Mouse (Mus musculus): ENCODE measurements around the gene Ccnj. TPM values are rescaled to one million over a fixed set of nuclear protein-coding genes. Genes with fewer than 3 reads are reported as not detected.

Ccnj gene
- polyA plus RNA-seq (2012; rRNA removed): 8.4 and 10.5 TPM in 2 replicates

DNA sequence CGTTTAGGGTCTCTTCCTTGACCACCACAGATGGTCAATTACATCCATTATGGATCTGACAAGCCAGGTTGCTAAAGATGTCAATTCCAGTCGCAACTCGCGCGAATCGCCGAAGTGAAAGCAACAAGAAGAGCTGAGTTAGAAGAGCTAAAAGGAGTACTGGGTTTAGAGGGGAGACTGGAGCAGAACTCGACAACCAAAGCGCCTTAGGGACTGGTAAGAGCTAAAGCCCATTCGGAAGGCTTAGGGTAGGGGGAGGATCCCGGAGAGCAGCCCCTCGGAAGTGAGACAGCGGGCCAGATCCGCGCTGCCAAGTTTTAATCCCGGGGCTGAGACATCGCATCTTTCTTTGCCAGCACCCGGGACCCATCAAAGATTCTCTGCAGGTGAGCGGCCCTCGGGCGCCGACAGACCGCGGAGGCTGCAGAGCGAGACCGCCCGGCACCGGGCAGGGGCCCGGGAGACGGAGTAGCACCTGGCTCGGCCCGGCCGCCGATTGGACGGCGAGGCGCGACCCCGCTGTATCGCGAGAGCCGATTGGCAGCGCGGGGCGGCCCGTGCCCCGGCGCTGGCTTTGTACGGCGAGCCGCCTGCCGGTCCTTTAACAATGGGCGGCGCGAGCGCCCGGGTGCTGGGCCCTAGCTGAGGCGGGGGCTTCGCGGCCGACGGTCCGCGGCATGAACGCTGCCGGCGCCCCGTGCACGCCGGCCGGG lies at the start of gene Ccnj:
Gene Ccnj, plus strand, starts transcription at position 577 of the 713 bp plus-strand sequence.
- DNase-seq (ENCODE audit: low read depth in 1 of 2, low spot score in 2 of 2): peak; percentile 67 to 93
- H3K4me1 ChIP-seq (ENCODE audit: control insufficient read depth, insufficient read depth, insufficient read length): peaks cover 6% of the 10 kb centered on the region
- TF ChIP-seq CTCF (IDR thresholded peaks at IDR 0.05; ENCODE audit: extremely low read depth, insufficient read depth, insufficient read length, insufficient replicate concordance) (no peak), POLR2A (IDR thresholded peaks at IDR 0.05; ENCODE audit: low read depth, low read length) (peak; percentile 50)

DNA sequence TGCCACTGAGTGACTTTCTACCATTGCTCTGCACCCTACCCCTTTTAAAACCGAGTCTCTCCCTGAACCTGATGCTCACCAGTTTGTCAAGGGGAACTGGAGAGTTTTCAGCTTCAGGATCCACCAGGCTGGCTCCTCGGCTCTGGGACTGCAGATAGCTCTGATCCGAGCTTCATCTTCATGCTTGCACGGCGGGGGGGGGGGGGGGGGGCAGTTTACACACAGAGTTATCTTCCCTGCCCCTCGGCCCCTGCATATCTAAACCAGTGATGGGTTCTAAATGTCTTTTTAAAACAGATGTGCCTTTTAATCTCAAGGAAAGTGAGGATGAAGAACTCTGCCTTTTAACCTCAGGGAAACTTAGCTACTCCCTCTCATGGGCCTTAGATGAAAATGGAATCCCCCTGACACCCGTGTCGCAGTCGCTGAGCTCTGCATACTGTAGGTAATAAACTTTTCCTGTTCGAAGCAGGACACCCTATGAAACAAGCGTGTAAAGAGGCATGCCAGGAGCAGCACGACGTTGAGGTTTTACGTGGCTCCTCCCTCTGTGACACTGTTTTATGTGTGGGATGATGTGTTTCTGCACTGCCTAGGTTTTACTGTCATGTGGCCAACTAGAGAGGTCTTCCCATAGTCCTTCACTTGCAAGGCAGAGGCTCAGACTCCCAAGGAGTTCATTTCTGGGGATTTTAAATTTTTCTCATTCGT lies 42.9 kb upstream of the Ccnj start:
- TF ChIP-seq CTCF (IDR thresholded peaks at IDR 0.05; ENCODE audit: extremely low read depth, insufficient read depth, insufficient read length, insufficient replicate concordance) (no peak), POLR2A (IDR thresholded peaks at IDR 0.05; ENCODE audit: low read depth, low read length) (no peak)
- H3K27me3 ChIP-seq (ENCODE audit: control insufficient read depth, insufficient read depth, low read length): no peaks in the 10 kb centered on the region
- H3K4me3 ChIP-seq (ENCODE audit: extremely low read depth, insufficient read depth, insufficient read length): no peak overlapping the region
- no peaks in the 10 kb centered on the region for H3K4me1 ChIP-seq (ENCODE audit: control insufficient read depth, insufficient read depth, insufficient read length)
- no peak for DNase-seq (ENCODE audit: low read depth in 1 of 2, low spot score in 2 of 2)
- WGBS: 48% methylated on average over 15 of the region's 15 CpGs
- no peak overlapping the region for H3K27ac ChIP-seq (ENCODE audit: insufficient read depth, low read length)
- no peaks in the 10 kb centered on the region for H3K36me3 ChIP-seq (ENCODE audit: control insufficient read depth, insufficient read depth, low read length)

More for the DNA sequence above, at the start of gene Ccnj:
- under 1% methylated on average over 67 of the region's 71 CpGs for WGBS
- no peaks in the 10 kb centered on the region for H3K27me3 ChIP-seq (ENCODE audit: control insufficient read depth, insufficient read depth, low read length)
- peak within 1 kb of the TSS; percentile 87 for H3K27ac ChIP-seq (ENCODE audit: insufficient read depth, low read length)
- peak within 1 kb of the TSS; percentile 94 for H3K4me3 ChIP-seq (ENCODE audit: extremely low read depth, insufficient read depth, insufficient read length)
- no peaks in the 10 kb centered on the region for H3K36me3 ChIP-seq (ENCODE audit: control insufficient read depth, insufficient read depth, low read length)

- no peaks in the 10 kb centered on the region for H3K4me1 ChIP-seq (ENCODE audit: control insufficient read depth, insufficient read depth, insufficient read length)
- no peak for TF ChIP-seq CTCF (IDR thresholded peaks at IDR 0.05; ENCODE audit: extremely low read depth, insufficient read depth, insufficient read length, insufficient replicate concordance)
- no peak for TF ChIP-seq POLR2A (IDR thresholded peaks at IDR 0.05; ENCODE audit: low read depth, low read length)
- WGBS: 15% methylated on average over 2 of the region's 2 CpGs
- H3K27me3 ChIP-seq (ENCODE audit: control insufficient read depth, insufficient read depth, low read length): no peaks in the 10 kb centered on the region
- H3K4me3 ChIP-seq (ENCODE audit: extremely low read depth, insufficient read depth, insufficient read length): no peak overlapping the region
- no peak overlapping the region for H3K27ac ChIP-seq (ENCODE audit: insufficient read depth, low read length)
- H3K36me3 ChIP-seq (ENCODE audit: control insufficient read depth, insufficient read depth, low read length): no peaks in the 10 kb centered on the region
- peak in 1 of 2 experiments; percentile 9 for DNase-seq (ENCODE audit: low read depth in 1 of 2, low spot score in 2 of 2)
Observed at GRCm38 (mm10) chr19:40788715-40789084, 42.4 kb upstream of the Ccnj start.

DNA sequence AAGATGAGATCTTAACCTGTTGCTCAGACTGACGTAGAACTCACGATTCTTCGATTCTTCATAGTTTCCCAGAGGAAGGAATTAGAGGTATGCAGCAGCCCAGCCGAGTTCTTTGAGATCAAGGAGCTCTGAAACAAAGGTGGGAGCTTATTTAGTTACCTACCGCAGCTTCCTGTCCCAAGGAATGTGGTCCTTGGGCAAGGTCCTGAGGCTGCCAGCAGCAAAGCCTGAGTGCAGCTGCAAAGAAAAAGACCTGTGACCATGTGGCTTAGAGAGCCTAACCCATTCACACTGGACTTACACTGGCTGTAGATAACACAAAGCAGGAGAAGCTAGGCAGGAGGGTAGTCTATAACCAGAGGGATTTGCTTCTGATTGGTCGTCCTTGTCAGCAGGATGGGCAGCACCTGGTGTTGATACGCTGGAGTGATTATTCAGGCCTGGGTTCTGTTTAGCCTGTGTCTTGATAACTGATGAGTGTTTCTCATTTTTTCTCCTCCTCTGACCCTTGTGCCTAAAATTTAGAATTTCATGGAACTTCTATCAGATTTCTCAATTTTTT lies 25.8 kb upstream of the Ccnj start:
- no peak for TF ChIP-seq CTCF (IDR thresholded peaks at IDR 0.05; ENCODE audit: extremely low read depth, insufficient read depth, insufficient read length, insufficient replicate concordance)
- no peak for TF ChIP-seq POLR2A (IDR thresholded peaks at IDR 0.05; ENCODE audit: low read depth, low read length)
- DNase-seq (ENCODE audit: low read depth in 1 of 2, low spot score in 2 of 2): no peak
- Histone ChIP-seq H3K27me3 (ENCODE audit: control insufficient read depth, insufficient read depth, low read length) (no peaks in the 10 kb centered on the region), H3K4me1 (ENCODE audit: control insufficient read depth, insufficient read depth, insufficient read length) (no peaks in the 10 kb centered on the region), H3K36me3 (ENCODE audit: control insufficient read depth, insufficient read depth, low read length) (no peaks in the 10 kb centered on the region), H3K4me3 (ENCODE audit: extremely low read depth, insufficient read depth, insufficient read length) (no peak overlapping the region), H3K27ac (ENCODE audit: insufficient read depth, low read length) (no peak overlapping the region)
- WGBS: 85% methylated on average over 7 of the region's 7 CpGs

GRCm38 (mm10) chr19:40809858-40810257 lies 21.2 kb upstream of the Ccnj start:
- Histone ChIP-seq H3K27me3 (ENCODE audit: control insufficient read depth, insufficient read depth, low read length) (no peaks in the 10 kb centered on the region), H3K36me3 (ENCODE audit: control insufficient read depth, insufficient read depth, low read length) (peaks cover under 1% of the 10 kb centered on the region; the same call in 1 of the 2 replicates), H3K4me1 (ENCODE audit: control insufficient read depth, insufficient read depth, insufficient read length) (no peaks in the 10 kb centered on the region; the same call in 1 of the 2 replicates), H3K4me3 (ENCODE audit: extremely low read depth, insufficient read depth, insufficient read length) (no peak overlapping the region), H3K27ac (ENCODE audit: insufficient read depth, low read length) (no peak overlapping the region)
- TF ChIP-seq CTCF (IDR thresholded peaks at IDR 0.05; ENCODE audit: extremely low read depth, insufficient read depth, insufficient read length, insufficient replicate concordance) (no peak), POLR2A (IDR thresholded peaks at IDR 0.05; ENCODE audit: low read depth, low read length) (no peak)
- DNase-seq (ENCODE audit: low read depth in 1 of 2, low spot score in 2 of 2): peak; percentile 46 to 60
- whole genome bisulfite sequencing: 15% methylated on average over 7 of the region's 7 CpGs

DNA sequence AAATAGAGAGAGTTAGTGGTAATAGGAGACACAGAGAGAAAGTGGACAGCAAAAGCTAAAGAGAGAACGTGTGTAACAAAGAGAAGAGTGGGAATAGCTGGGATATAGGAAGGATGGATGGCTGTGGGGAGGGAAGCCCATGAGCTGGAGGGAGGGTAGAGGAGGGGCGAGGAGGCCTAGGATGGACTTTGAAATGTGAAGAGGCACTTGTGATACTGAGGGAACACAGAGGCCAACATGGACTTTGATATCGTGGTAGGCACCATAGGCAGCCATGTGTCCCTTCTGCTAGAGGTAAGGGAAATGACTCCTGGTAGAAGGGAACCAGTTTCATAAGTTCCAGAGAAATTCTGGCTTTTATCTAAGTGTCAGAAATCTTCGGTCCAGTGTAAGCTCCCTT lies 19.2 kb upstream of the Ccnj start:
- Histone ChIP-seq H3K36me3 (ENCODE audit: control insufficient read depth, insufficient read depth, low read length) (peaks cover 4% of the 10 kb centered on the region; the same call in 1 of the 2 replicates), H3K27ac (ENCODE audit: insufficient read depth, low read length) (no peak overlapping the region), H3K27me3 (ENCODE audit: control insufficient read depth, insufficient read depth, low read length) (no peaks in the 10 kb centered on the region), H3K4me1 (ENCODE audit: control insufficient read depth, insufficient read depth, insufficient read length) (no peaks in the 10 kb centered on the region; the same call in 1 of the 2 replicates), H3K4me3 (ENCODE audit: extremely low read depth, insufficient read depth, insufficient read length) (no peak overlapping the region)
- no peak for DNase-seq (ENCODE audit: low read depth in 1 of 2, low spot score in 2 of 2)
- TF ChIP-seq CTCF (IDR thresholded peaks at IDR 0.05; ENCODE audit: extremely low read depth, insufficient read depth, insufficient read length, insufficient replicate concordance) (no peak), POLR2A (IDR thresholded peaks at IDR 0.05; ENCODE audit: low read depth, low read length) (no peak)
- WGBS: 94% methylated on average over 4 of the region's 4 CpGs

Measured in spleen, adult 2 months (tissue).